Mouse (Mus musculus) forebrain, embryonic 11.5 days (tissue): ENCODE measurements around the gene Taok3. TPM values are rescaled to one million over a fixed set of nuclear protein-coding genes. Genes with fewer than 3 reads are reported as not detected.

Experiments
- ATAC-seq: fragments of 200-750 bp; cut with Nextera tagmentation; replicated peaks from 2 replicates; pipeline ENCODE4 v1.8.0; 2017; ENCODE audit warnings: moderate TSS enrichment; ENCODE audit not compliant: low FRiP score
- DNase-seq: peaks from one replicate; pipeline ENCODE4 v3.0.0-alpha.2; 2017; ENCODE audit warnings: low spot score
- H3K27ac ChIP-seq: fragments of 300-500 bp; sonication (generic); 2 replicates; pipeline ENCODE4 v1.5.1; 2014; ENCODE audit warnings: low read depth, low read length
- H3K27me3 ChIP-seq: fragments of 300-500 bp; sonication (generic); 2 replicates; pipeline ENCODE4 v1.6.1; 2014; ENCODE audit warnings: mild to moderate bottlenecking, low read length, mixed read lengths; ENCODE audit not compliant: control insufficient read depth, insufficient read depth
- H3K36me3 ChIP-seq: fragments of 300-500 bp; sonication (generic); 2 replicates; pipeline ENCODE4 v1.6.1; 2014; ENCODE audit warnings: mild to moderate bottlenecking, low read length, moderate library complexity, mixed read lengths; ENCODE audit not compliant: control insufficient read depth, insufficient read depth
- H3K4me1 ChIP-seq: fragments of 300-500 bp; sonication (generic); replicated peaks from 2 replicates; pipeline ENCODE4 v1.6.1; 2014; ENCODE audit warnings: low read length, mixed read lengths; ENCODE audit not compliant: control insufficient read depth, insufficient read depth
- H3K4me2 ChIP-seq: fragments of 300-500 bp; sonication (generic); 2 replicates; pipeline ENCODE4 v1.6.1; 2014; ENCODE audit warnings: low read depth, mild to moderate bottlenecking, low read length, moderate library complexity, mixed read lengths; ENCODE audit not compliant: severe bottlenecking
- H3K4me3 ChIP-seq: fragments of 300-500 bp; sonication (generic); 2 replicates; pipeline ENCODE4 v1.5.1; 2014; ENCODE audit warnings: low read depth, low read length
- H3K9ac ChIP-seq: fragments of 300-500 bp; sonication (generic); 2 replicates; pipeline ENCODE4 v1.6.1; 2014; ENCODE audit warnings: low read length
- H3K9me3 ChIP-seq: fragments of 300-500 bp; sonication (generic); 2 replicates; pipeline ENCODE4 v1.6.1; 2016; ENCODE audit warnings: low read length, mixed read lengths; ENCODE audit not compliant: control insufficient read depth
- WGBS: fragments of 180-500 bp; shearing (Covaris S2); extraction: QIAGEN DNeasy Blood & Tissue Kit; methylation state at CpG from one replicate; pipeline ENCODE4 v1.1.7; 2014; 5-methylcytosine and 5-hydroxymethylcytosine counted together
- polyA plus RNA-seq: library from polyadenylated mRNA; unstranded; fragments of >200 nt; fragmentation: Nextera tagmentation; extraction: Ambion mirVana; gene quantifications from 2 replicates; pipeline ENCODE4 v1.2.1, GENCODE M21; 2014

Taok3 gene
- polyA plus RNA-seq, 1 experiment from 2014 or later, result 16.9 TPM

- DNase-seq (no peak), ATAC-seq (no peak)
- no peaks in the 10 kb centered on the region for H3K9me3 ChIP-seq
- WGBS, result 94% methylated on average over 20 of the region's 20 CpGs
- no peak overlapping the region for H3K9ac ChIP-seq
- no peaks in the 10 kb centered on the region for H3K4me1 ChIP-seq
- H3K4me3 ChIP-seq, result no peak overlapping the region
- H3K27me3 ChIP-seq, result no peaks in the 10 kb centered on the region
- peaks cover 10% of the 10 kb centered on the region; the same call in 1 of the 2 replicates for H3K36me3 ChIP-seq
- no peak overlapping the region for H3K4me2 ChIP-seq
- no peak overlapping the region for H3K27ac ChIP-seq
These were observed 16.6 kb upstream of the Taok3 start for GRCm38 (mm10) chr5:117103194-117103929.

- H3K9me3 ChIP-seq, result no peaks in the 10 kb centered on the region
- ATAC-seq (no peak), DNase-seq (no peak)
- H3K4me1 ChIP-seq, result no peaks in the 10 kb centered on the region
- no peaks in the 10 kb centered on the region for H3K27me3 ChIP-seq
- 94% methylated on average over 12 of the region's 12 CpGs for WGBS
- H3K4me3 ChIP-seq, result no peak overlapping the region
- no peak overlapping the region for H3K4me2 ChIP-seq
- H3K27ac ChIP-seq, result no peak overlapping the region
- H3K9ac ChIP-seq, result no peak overlapping the region
- peaks cover 13% of the 10 kb centered on the region; the same call in 1 of the 2 replicates for H3K36me3 ChIP-seq
These were observed 15.6 kb upstream of the Taok3 start for GRCm38 (mm10) chr5:117104329-117104728.

- H3K4me1 ChIP-seq, result no peaks in the 10 kb centered on the region
- no peaks in the 10 kb centered on the region for H3K9me3 ChIP-seq
- 77% methylated on average over 9 of the region's 9 CpGs for WGBS
- DNase-seq (no peak), ATAC-seq (no peak)
- H3K36me3 ChIP-seq, result peaks cover 9% of the 10 kb centered on the region; the same call in 1 of the 2 replicates
- no peaks in the 10 kb centered on the region for H3K27me3 ChIP-seq
- H3K9ac ChIP-seq, result no peak overlapping the region
- H3K4me2 ChIP-seq, result no peak overlapping the region
- H3K4me3 ChIP-seq, result no peak overlapping the region
- H3K27ac ChIP-seq, result no peak overlapping the region
These were observed 14.2 kb upstream of the Taok3 start for GRCm38 (mm10) chr5:117105761-117106160.

GRCm38 (mm10) chr5:117108292-117108691 lies 11.6 kb upstream of the Taok3 start:
- WGBS, result 96% methylated on average over 13 of the region's 13 CpGs
- no peak overlapping the region for H3K4me3 ChIP-seq
- H3K27me3 ChIP-seq, result no peaks in the 10 kb centered on the region
- no peak for DNase-seq
- no peaks in the 10 kb centered on the region for H3K9me3 ChIP-seq
- no peak overlapping the region for H3K4me2 ChIP-seq
- no peak for ATAC-seq
- H3K36me3 ChIP-seq, result peaks cover 9% of the 10 kb centered on the region; the same call in 1 of the 2 replicates
- H3K4me1 ChIP-seq, result no peaks in the 10 kb centered on the region
- H3K9ac ChIP-seq, result no peak overlapping the region
- no peak overlapping the region for H3K27ac ChIP-seq

- DNase-seq, result no peak
- 97% methylated on average over 13 of the region's 13 CpGs for WGBS
- no peak overlapping the region for H3K4me3 ChIP-seq
- no peak overlapping the region for H3K9ac ChIP-seq
- H3K36me3 ChIP-seq, result peaks cover 9% of the 10 kb centered on the region; the same call in 1 of the 2 replicates
- H3K27ac ChIP-seq, result no peak overlapping the region
- no peaks in the 10 kb centered on the region for H3K4me1 ChIP-seq
- no peak overlapping the region for H3K4me2 ChIP-seq
- ATAC-seq, result no peak
- H3K9me3 ChIP-seq, result no peaks in the 10 kb centered on the region
- no peaks in the 10 kb centered on the region for H3K27me3 ChIP-seq
These were observed 11.2 kb upstream of the Taok3 start for GRCm38 (mm10) chr5:117108731-117109130.

GRCm38 (mm10) chr5:117109522-117109921 lies 10.4 kb upstream of the Taok3 start:
- no peaks in the 10 kb centered on the region for H3K27me3 ChIP-seq
- no peak overlapping the region for H3K27ac ChIP-seq
- no peaks in the 10 kb centered on the region for H3K9me3 ChIP-seq
- no peak overlapping the region for H3K9ac ChIP-seq
- DNase-seq (no peak), ATAC-seq (no peak)
- H3K4me2 ChIP-seq, result no peak overlapping the region
- 88% methylated on average over 8 of the region's 8 CpGs for WGBS
- no peak overlapping the region for H3K4me3 ChIP-seq
- H3K36me3 ChIP-seq, result peaks cover 9% of the 10 kb centered on the region; the same call in 1 of the 2 replicates
- H3K4me1 ChIP-seq, result no peaks in the 10 kb centered on the region

GRCm38 (mm10) chr5:117111064-117111773 lies 8.7 kb upstream of the Taok3 start:
- Histone ChIP-seq H3K36me3 (peaks cover 9% of the 10 kb centered on the region; the same call in 1 of the 2 replicates), H3K9me3 (no peaks in the 10 kb centered on the region), H3K27me3 (no peaks in the 10 kb centered on the region), H3K4me2 (no peak overlapping the region), H3K4me1 (no peaks in the 10 kb centered on the region; the same call in 1 of the 2 replicates), H3K9ac (no peak overlapping the region), H3K27ac (no peak overlapping the region), H3K4me3 (no peak overlapping the region)
- ATAC-seq (no peak), DNase-seq (no peak)
- WGBS, result 91% methylated on average over 16 of the region's 16 CpGs

- no peaks in the 10 kb centered on the region; the same call in 1 of the 2 replicates for H3K4me1 ChIP-seq
- DNase-seq (no peak), ATAC-seq (no peak)
- H3K9ac ChIP-seq, result no peak overlapping the region
- no peaks in the 10 kb centered on the region for H3K9me3 ChIP-seq
- WGBS, result 97% methylated on average over 7 of the region's 7 CpGs
- no peaks in the 10 kb centered on the region for H3K27me3 ChIP-seq
- H3K4me3 ChIP-seq, result no peak overlapping the region
- no peak overlapping the region for H3K27ac ChIP-seq
- H3K36me3 ChIP-seq, result peaks cover 9% of the 10 kb centered on the region; the same call in 1 of the 2 replicates
- no peak overlapping the region for H3K4me2 ChIP-seq
These were observed 8.2 kb upstream of the Taok3 start for GRCm38 (mm10) chr5:117111774-117112112.
